Mouse (Mus musculus) erythroblast, embryonic 14.5 days (primary cell): ENCODE measurements around the gene Ciao2b.

Source experiments
- GATA1 ChIP-seq: IDR thresholded peaks from 2 replicates; pipeline ENCODE4 v1.6.1; 2012; ENCODE audit warnings: low read length, inconsistent platforms, mixed read lengths
- TAL1 ChIP-seq: IDR thresholded peaks from 3 replicates; pipeline ENCODE4 v1.6.1; 2012; ENCODE audit warnings: low read length, inconsistent platforms, mixed read lengths

DNA sequence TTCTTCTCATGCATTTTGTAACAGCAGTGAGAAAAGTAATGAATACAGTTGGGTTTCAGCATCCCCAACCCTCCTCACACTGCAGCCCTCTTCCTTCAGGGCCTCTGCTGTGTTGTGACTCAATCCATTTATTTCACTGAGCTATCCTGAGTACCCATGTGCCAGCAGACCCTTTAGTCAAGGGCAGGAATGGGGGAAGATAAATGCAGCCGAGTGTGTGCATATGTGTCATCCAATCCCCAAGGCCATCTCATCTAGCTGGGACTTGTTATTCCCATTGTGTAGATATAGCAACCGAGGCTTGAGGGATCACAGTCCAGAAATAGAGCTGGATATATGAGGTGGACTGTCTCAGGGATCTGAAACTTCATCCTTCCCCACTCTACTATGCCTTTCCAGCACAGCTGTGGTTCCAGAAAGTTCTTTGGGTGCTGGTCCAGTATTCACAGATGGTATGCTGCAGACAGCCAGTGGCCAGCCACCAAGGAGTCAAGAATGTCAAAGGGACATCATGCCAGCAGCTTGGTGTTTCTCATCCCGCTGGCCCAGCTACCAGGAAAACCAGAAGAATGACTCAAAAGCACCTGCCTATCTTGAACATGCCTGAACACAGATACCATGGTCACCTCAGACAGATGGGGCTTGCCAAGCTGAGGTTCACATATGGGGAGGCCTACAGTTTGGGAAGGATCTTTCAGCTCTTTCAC is 6.6 kb downstream of the Ciao2b start:
- TF ChIP-seq GATA1 (no peak), TAL1 (no peak)
